Mouse (Mus musculus) gastrocnemius, postnatal 14 days (tissue): ENCODE measurements around the gene Pfn1. TPM values are rescaled to one million over a fixed set of nuclear protein-coding genes. Genes with fewer than 3 reads are reported as not detected.

ENCODE experiments used
- DNase-seq: peaks from one replicate; pipeline ENCODE4 v3.0.0; 2021; ENCODE audit warnings: mixed read lengths
- intact Hi-C: fragments of 180-260 bp; cut with DNase I; formaldehyde crosslinking; loops from one replicate; pipeline ENCODE4 v1.15.1; 2025; ENCODE audit warnings: low total_unique reads
- total RNA-seq, 2 experiments: library from RNA; stranded (reverse); gene quantifications; 2 replicates each; pipeline ENCODE4 v1.2.3; 2021

The Pfn1 gene
- total RNA-seq, 2 experiments from 2014 or later, result 340 to 388 TPM

DNA sequence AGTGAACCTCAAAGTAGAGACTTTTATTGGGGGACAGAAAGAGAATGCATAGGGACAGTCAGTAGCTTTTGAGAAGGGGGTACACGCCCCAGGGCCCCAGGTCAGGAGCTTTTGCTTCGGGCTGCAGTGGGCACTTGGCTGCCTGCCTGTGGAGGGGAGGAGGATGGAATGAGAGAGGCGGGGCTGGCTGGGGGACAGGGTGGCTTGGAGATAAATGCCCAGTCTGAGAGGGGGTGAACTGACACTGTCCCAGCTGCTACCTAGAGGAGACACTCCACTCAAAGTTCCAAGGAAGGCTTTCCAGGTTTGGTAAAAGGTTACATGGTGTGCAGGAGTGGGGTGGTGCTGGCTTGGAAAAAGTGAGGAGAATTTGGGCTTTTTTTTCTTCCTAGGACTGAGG lies 2.5 kb upstream of the Pfn1 start, which contains the start of gene Eno3:
Eno3 (plus strand) TSS at position 239 of the 400 bp plus-strand sequence.
- intact Hi-C loops, result no loop called here
- peak; percentile 80 for DNase-seq

DNA sequence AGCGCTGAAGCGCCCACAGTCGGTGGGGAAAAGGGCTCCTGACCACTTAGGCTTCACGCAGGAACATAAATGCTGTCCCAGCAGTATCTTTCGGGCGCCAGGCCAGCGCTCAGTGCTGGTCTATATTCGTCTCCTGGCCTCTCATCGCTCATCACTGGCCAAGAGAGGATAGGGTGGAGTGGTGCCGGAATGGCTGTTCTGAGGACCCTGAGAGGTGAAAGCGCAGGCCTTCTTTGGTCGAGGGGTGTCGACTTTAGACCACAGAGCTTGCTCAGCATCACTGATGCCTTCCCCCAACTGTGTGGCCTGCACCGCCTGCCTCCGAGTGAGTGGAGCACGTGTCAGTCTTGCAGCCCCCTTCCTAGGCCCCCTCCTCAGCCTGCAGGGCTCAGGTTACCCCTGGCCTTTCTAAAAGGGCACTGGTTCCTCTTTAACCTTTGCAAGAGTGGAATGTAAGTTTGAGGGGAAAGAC lies 2.0 kb upstream of the Pfn1 start:
- intact Hi-C loops, result no loop called here
- DNase-seq, result peak; percentile 85

DNA sequence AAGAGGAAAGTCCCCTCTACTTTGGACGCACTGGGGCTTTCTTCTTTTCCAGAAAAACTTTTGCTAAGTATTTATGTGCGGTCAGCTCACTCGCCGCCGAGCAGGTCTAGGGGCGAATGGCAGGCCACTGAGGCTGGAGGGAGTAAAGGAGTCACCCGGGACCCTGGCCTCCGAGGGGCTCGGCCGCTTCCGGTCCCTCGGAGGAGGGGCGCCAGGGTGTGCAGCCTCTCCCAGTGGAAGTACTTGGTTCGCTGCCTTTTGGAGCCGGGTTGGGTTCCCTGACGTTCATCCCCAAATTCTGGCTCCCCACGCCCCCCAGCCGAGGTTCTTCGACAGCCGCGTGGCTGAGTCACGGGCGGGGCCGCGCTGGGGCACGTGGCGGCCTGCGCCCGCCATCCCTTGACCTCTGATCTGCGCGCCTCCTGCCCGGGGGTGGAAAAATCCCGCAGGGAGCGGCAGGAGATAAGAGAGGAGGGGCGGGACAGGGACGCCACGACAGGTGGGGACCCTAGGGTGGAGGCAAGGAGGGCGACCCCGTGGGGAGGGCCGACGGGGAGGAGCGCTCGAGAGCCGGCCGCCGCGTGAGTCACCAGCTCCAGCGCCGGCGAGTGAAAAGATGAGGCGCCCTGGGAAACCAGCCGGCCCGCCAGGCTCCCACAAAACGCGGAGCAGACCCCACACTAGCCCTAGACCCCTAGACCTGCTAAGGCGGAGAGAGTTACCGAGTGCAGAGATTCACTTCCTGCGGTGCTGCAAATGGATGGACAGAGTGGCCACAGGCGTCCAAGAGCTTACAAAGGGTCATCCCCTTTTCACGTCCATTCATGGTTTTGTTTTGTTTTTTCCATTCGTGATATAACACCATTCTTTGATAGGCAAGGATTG lies 1.4 kb upstream of the Pfn1 start:
- intact Hi-C loops, result no loop called here
- DNase-seq, result peak; percentile 84

DNA sequence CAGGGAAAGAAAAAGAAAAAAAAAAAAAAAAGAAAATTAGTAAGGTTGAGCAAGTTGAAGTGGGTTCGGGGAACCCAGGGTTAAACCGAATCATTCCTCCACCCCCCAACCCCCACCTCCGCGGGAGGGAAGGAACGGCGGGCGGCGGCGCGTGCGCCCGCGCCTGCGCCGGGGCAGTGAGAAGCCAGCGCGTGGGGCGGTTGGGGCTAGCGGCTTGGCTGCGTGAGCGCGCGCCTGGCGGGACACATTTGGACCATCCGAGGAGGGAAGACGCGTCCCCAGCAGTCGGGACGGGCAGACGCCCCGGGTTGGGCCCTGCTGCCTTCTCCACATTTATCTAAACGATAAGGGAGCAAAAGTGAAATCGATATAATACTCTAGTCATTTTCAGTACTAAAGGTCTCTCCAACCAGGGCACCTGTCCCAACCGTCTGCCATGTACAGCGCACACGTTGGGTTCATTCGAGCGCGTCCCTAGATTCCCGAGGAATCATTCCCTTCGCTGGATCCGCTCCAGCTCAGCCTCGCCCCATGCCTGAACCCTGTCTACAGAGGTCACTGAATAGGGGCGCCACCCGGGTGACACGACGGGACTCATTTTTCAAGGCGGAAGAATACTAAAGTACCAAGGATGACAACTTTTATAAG lies 603 bp upstream of the Pfn1 start:
- intact Hi-C loops, result no loop called here
- peak; percentile 92 for DNase-seq

DNA sequence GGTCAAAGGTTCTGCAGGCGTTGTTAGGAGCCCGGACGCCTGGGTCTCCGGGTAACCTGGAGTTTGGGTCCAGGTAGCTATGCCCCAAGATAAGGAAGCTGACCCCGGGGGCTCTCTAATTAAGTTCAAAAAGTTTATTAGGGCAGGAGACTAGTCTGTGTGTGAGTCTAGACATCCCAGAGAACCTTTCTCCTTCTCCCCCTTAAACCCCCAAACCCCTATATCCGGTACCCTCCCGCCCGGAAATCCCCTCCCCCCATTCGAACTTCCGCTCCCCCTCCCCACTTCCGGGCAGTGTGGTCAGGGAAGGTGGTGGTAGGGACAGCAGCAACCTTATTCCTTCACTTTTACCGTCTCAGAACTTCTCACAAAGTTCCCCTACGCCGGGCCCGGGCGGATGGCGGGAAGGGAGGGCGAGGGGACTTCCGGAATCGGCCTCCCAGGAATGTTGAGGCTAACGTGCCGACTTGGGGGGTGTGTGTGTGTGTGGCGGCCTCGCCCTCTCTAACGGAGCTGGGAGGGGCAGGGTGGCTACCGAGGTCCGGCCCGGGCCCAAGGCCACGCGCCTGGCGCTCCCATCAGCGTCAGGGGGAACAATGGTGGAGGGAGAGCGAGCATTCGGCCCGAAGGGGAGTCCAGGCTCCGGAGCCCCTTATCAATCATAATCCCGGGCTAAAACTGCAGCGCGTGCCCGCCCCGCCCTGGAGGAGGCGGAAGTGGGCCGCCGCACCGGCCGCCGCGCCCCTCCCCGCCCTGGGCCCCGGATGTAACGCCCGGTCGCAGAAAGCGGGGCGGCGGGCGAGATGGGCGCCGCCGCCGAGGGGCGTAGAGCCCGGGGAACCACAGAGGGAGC lies 873 bp downstream of the Pfn1 start:
- DNase-seq, result peak; percentile 70
- intact Hi-C loops, result no loop called here

DNA sequence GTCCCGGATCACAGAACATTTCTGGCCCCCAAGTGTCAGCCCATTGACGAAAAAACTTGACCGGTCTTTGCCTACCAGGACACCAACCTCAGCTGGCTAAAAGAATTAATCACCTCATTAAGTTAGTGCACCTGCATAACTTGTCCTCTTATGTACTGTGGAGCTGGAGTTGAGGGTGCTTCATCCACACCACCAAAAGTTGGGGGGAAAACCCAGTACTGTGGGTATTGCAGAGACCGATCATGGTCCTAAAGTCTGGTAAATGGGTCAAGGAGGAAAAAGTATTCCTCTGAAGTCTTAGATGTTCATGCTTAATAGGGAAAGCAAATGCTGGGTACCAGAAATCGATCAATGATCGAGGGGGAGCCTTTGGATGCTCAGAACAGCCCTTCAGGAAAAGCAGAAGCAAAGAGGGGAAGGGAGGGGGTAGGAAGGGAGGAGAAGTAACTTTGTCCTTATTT lies 1.5 kb downstream of the Pfn1 start:
- DNase-seq, result no peak
- intact Hi-C loops, result no loop called here

DNA sequence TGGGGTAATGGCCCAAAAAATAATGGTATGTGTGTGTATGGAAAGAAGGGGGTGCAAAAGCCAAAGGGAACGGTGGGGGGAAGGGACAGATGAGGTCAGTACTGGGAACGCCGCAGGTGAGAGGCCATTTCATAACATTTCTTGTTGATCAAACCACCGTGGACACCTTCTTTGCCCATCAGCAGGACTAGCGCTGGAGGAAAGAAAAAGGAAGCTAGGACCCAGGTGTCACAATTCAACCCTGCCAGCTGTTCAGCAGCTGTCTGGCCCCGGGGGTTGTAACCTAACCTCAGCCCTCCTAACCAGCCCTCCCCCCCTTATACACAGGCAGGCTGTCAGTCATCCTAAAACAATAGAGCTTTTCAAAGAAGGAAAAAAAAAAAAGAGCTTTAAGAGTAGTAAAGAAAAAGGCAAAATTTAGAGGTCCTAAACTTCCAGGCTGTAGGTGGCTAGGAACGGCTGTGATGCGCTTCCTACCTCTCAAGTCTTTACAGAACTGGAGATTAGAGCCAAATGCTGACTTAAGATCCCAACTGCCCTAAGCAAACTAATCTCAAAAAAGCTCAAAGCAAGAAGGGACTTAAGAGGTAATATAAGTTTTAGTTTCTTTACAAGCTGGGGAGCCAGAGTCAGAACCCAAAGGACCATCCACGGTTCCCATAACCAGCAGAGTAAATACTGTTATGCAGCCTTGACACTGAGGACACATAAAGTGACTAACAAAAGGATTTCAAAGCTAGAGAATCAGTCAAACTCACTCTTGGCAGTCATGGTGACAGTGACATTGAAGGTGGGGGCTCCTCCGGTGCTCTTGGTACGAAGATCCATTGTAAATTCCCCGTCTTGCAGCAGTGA lies 2.2 kb downstream of the Pfn1 start:
- intact Hi-C loops, result no loop called here
- no peak for DNase-seq

DNA sequence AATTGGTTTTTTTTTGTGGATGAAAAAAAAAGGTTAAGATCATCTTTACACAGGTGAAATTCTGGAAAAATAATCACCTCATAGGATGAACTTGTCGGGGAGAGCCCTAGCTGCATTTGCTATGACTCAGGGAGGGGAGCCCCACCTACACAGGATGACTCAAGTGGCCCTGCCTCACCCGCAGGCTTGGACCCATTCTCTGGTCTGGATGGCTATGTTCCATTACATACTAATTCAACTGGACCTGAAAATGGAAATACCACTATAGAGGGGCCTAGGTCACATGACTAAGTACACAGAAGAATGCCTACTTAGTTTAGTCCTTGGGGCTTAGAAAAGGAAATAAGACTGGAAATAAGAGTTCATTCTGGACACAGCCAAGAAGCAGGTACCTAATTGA lies 3.1 kb downstream of the Pfn1 start:
- intact Hi-C loops, result no loop called here
- DNase-seq, result no peak

DNA sequence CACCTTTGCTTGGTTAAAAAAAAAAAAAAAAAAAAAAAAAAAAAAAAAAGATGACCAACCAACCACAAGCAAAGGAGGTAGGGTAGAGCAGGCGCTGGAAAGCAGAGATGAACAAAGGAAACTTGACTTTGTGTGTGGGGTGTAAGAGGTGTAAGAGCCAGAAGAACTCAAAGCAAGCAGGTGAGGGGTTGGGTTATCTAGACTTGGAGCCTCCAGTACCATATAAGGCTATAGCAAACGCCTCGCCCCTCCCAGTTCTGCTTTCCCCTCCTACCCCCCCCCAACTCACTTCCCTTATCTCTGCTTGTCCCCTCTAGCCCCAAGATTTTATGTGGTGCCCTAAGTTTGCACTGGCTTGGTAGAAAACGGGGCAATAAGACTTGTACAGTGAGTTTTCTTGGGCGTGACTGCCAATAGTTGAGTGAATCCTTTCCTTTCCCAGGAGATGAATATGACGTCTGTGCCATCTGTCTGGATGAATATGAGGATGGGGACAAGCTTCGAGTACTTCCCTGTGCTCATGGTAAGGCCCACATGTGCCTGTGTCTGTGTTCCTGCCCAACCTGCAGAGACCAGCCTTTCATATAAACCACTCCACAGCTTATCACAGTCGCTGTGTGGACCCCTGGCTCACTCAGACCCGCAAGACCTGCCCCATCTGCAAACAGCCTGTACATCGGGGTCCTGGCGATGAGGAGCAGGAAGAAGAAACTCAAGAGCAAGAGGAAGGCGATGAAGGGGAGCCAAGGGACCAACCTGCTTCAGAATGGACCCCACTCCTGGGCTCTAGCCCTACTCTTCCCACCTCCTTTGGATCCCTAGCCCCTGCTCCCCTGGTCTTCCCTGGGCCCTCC lies 3.9 kb downstream of the Pfn1 start:
- no peak for DNase-seq
- intact Hi-C loops, result no loop called here

DNA sequence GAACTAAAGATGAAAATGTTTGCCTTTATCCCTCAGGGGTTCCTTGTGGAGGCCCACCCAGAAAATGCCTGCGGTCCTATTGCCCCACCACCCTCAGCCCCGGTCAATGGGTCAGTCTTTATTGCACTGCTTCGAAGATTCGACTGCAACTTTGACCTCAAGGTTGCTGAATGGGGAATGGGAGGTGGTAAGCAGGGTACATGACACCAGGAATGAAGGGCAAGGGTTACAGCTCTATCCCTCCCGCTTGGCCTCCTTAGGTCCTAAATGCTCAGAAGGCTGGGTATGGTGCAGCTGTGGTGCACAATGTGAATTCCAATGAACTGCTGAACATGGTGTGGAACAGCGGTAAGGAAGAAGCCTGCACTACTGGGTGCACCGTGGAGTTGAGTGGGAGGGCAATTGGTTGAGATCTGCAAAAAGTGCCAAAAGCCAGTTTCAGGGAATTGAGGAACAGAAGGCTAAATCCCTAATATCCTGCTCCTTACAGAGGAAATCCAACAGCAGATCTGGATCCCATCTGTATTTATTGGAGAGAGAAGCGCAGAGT lies 5.2 kb downstream of the Pfn1 start:
- intact Hi-C loops, result no loop called here

DNA sequence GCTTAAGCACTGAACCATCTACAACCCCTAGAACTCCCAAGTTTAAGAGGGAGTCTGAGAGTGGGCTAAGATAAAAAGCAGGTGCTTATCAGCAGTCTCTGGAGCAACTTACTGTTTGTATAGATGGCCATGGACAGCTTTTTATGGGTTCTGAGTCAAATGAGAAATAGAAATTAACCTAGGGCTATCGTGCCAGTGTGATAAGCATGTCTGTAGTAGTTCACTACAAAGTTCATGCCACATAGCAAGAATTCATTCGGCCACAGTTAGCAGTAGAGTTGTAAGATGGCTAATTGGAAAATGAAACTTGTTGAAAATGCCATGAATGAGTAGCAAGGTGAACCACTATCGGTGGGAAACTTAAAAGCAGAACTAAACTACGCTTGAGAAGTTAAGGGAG lies 5.9 kb downstream of the Pfn1 start:
- DNase-seq, result no peak
- intact Hi-C loops, result no loop called here

More for the DNA sequence above, 5.2 kb downstream of the Pfn1 start:
- DNase-seq, result no peak

DNA sequence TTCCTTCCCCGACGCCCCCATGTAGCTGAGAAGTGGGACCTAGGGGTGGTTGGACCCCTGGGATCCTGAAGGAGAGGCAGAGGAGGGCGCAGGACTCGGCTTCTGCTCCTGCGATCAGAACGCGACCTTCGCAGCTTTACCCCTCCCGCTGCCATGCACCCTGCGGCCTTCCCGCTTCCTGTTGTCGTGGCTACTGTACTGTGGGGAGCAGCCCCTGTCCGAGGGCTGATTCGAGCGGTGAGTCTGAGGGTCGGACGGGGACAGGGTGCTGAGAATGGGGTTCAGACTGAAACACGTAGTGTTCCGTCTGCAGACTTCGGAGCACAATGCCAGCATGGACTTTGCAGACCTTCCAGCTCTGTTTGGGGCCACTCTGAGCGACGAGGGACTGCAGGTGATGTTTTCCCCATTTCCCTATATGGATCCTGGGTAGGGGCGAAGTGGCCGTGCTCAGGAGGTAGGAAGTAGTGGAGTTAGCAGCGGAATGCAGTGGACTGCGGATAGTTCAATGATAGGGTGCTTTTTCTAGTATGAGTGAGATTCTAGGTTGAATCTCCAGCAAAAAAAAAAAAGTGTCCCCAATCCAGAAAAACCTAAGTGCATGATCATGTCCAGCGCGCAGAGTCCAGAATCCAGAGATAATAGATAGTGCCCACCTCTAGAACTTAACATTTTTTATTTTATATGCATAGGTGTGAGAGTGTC lies 6.6 kb downstream of the Pfn1 start:
- intact Hi-C loops, result no loop called here
- DNase-seq, result no peak

DNA sequence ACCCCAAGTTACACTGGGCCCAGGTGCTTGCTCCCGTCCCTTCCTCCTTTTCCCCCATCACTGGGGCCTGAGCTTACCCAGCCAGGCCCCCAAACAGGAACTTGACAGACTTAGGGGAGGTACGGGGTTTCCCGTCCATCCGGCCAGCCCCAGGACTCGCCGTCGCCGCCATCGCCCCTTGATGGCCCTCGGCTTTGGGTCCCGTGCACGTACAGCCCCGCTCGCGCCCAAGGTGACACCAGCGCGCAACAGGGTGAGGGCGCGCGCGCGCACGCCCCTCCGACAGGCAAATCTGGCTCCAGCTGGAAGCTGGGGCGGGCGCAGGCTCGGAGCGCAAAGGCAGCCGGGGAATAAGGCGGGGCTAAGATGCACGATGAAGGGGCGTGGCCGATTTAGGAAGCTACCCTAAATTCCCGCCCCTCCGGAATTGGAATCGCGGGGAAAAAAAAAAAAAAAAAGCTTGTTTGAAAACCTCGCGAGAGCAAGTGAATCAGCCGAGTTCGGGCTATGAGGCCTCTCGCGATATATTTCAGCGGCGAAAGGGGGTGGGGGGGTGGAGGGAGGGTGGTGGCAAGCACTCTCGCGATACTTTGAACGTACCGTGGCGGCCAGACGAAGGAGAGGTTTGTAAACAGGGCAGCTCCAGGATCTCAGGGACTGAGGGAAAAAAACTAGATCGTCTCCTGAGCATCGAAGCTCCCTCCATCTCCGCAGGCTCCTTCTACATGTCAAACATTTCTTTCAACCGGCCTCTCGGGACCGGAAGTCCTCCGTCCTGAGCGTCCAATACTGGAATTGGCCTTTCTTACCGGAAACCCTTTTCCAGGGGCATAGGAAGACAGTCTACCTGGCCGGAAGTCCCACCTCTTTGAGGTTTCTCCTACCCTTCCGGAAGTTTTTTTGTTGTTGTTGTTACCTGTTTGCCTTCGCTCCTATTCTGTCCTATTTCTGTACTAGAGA lies 7.5 kb downstream of the Pfn1 start, which contains the start of the genes Rnf167 and Slc25a11:
Rnf167 (plus strand) TSS at position 545 of the 960 bp plus-strand sequence.
Slc25a11 (minus strand) TSS at position 789 of the 960 bp plus-strand sequence.
- DNase-seq, result peak; percentile 96
- intact Hi-C loops, result no loop called here

DNA sequence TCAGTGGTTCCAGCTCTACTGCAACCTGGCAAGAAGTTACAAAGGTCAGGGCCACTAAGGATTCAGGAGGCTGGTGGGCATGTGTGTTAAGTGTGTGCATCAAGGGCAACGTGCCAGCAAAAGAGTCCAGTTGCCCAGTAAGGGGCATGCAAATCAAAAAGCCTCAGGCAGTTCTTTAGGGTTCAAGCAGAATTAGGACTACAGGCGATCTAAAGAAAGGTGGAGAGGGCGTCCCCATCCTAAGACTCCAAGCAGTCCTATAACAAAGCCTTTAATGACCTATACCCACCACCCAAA lies 8.2 kb downstream of the Pfn1 start:
- intact Hi-C loops, result no loop called here
- DNase-seq, result no peak

DNA sequence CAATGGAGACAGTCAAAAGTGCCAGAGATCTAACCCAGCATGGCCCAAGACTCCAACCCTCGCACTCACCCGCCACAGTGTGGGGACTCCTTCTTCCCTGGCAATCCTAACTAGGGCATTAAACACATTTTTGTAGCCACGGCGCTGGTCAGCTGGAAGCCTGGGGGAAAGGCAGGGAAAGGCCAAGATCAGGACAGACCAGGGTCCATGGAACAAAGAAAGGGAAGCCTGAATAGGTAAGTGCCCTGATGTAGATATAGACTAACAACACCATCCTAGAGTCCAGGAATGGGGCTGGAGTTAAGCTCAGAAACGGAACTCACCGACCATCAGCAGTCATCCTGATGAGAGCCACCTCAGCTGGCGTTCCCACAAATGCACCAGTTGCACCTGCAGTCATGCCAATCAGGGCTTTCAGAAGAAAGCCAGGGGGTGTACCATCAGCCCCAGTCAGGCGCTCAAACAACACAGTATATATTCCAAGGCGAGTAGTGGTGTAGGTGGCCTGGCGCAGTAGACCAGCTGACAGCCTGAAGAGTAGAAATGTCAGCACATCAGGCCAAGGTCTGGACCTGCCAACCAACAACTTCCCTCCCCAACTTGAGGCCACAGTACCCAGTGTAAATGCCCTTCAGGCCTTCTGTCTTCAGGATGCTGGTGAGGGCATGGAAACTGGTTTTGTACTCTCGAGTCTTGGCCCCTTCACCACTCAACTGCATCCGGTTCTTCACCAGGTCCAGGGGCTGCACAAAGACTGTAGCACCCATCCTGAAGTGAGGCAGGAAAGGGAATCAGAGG lies 8.8 kb downstream of the Pfn1 start:
- DNase-seq, result no peak
- intact Hi-C loops, result no loop called here
